Mouse (Mus musculus) liver, embryonic 13.5 days (tissue): ENCODE measurements at regions not wholly inside any gene's neighbourhood (a gene's known extent, or its start where the extent isn't known, plus 50 kb on each side); places are given as distances from the start of the nearest gene placed in this dataset.

ENCODE experiments used
- ATAC-seq: fragments of 200-750 bp; cut with Nextera tagmentation; 2 replicates; pipeline ENCODE4 v1.8.0; 2017; ENCODE audit warnings: low read depth, mild to moderate bottlenecking, moderate number of reproducible peaks, moderate library complexity
- DNase-seq: peaks from one replicate; pipeline ENCODE4 v3.0.0; 2022
- H3K27ac ChIP-seq: fragments of 300-500 bp; sonication (generic); 2 replicates; pipeline ENCODE4 v1.5.1; 2015; ENCODE audit warnings: moderate library complexity, mild to moderate bottlenecking, inconsistent platforms
- H3K27me3 ChIP-seq: fragments of 300-500 bp; sonication (generic); 2 replicates; pipeline ENCODE4 v1.6.1; 2015; ENCODE audit warnings: mild to moderate bottlenecking, inconsistent platforms
- H3K36me3 ChIP-seq: fragments of 300-500 bp; sonication (generic); 2 replicates; pipeline ENCODE4 v1.6.1; 2015; ENCODE audit warnings: mild to moderate bottlenecking, inconsistent platforms
- H3K4me1 ChIP-seq: fragments of 300-500 bp; sonication (generic); replicated peaks from 2 replicates; pipeline ENCODE4 v1.6.1; 2015; ENCODE audit warnings: inconsistent platforms
- H3K4me2 ChIP-seq: fragments of 300-500 bp; sonication (generic); 2 replicates; pipeline ENCODE4 v1.6.1; 2015; ENCODE audit warnings: inconsistent platforms, mild to moderate bottlenecking, moderate library complexity
- H3K4me3 ChIP-seq: fragments of 300-500 bp; sonication (generic); replicated peaks from 2 replicates; pipeline ENCODE4 v1.5.1; 2015; ENCODE audit warnings: mild to moderate bottlenecking, inconsistent platforms
- H3K9ac ChIP-seq: fragments of 300-500 bp; sonication (generic); 2 replicates; pipeline ENCODE4 v1.6.1; 2015; ENCODE audit warnings: mild to moderate bottlenecking, inconsistent platforms
- H3K9me3 ChIP-seq: fragments of 300-500 bp; sonication (generic); replicated peaks from 2 replicates; pipeline ENCODE4 v1.6.1; 2016; ENCODE audit warnings: inconsistent platforms
- WGBS: fragments of 180-500 bp; shearing (Covaris S2); methylation state at CpG from one replicate; pipeline ENCODE4 v1.1.7; 2015; ENCODE audit not compliant: insufficient replicate concordance; 5-methylcytosine and 5-hydroxymethylcytosine counted together

DNA sequence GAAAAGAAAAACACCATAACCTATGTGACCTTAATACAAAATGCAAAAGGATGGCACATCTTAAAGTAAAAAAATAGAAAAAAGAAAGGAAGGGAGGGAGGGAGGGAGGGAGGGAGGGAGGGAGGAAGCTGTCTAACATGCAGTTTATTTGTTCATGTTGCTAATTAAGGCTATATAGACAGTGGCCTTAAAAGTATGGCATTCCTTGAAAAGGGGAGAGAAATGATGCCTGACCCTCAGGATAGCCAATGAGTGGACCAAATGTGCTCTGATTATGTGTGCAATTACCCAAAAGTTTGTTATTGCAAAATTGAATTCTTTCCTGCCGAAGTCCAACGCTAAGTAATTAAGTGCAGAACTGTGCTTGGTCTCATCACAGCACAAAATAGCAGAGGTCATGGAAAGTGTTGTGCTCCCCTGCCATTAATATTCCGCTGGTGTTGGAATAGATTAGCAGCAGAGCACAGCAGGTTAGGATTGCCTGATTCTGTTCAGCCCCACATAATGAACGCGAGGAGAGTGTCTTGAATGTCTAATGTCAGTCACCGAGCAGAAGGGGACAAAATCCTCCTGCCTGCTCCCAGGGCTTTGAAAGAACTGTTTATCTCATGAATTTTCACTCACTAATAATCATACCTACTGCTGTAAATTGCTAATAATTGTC, 531.7 kb upstream of the Mctp2 start:
- Histone ChIP-seq H3K4me1 (no peaks in the 10 kb centered on the region), H3K4me3 (no peak overlapping the region), H3K9ac (no peak overlapping the region), H3K27me3 (no peaks in the 10 kb centered on the region), H3K27ac (no peak overlapping the region), H3K9me3 (no peaks in the 10 kb centered on the region), H3K36me3 (no peaks in the 10 kb centered on the region), H3K4me2 (no peak overlapping the region)
- no peak for DNase-seq
- 66% methylated on average over 6 of the region's 6 CpGs for WGBS
- ATAC-seq = no peak

DNA sequence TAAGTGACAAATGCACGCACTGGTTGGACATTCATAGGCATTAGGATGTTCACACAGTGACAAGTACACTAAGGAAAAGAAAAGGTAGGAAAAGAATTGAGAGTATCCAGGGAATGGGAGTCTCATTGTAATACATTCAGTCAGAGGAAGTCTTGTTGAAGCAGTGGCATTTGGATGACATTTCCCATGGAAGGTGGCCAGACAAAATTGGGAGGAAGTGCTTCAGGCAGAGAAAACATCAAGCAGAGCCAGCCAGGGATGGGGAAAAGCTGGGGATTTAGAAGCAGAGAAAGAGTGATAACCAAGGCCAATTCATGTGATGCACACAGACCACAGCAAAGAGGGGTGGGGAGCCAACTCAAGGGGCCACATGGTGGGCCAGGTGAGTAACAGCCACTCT, 524.0 kb upstream of the Rgma start:
- Histone ChIP-seq H3K36me3 (no peaks in the 10 kb centered on the region), H3K9me3 (no peaks in the 10 kb centered on the region), H3K4me1 (no peaks in the 10 kb centered on the region), H3K4me3 (no peak overlapping the region), H3K4me2 (no peak overlapping the region), H3K27me3 (no peaks in the 10 kb centered on the region), H3K27ac (no peak overlapping the region), H3K9ac (no peak overlapping the region)
- ATAC-seq (no peak), DNase-seq (no peak)
- 57% methylated on average over 1 of the region's 1 CpGs for WGBS

DNA sequence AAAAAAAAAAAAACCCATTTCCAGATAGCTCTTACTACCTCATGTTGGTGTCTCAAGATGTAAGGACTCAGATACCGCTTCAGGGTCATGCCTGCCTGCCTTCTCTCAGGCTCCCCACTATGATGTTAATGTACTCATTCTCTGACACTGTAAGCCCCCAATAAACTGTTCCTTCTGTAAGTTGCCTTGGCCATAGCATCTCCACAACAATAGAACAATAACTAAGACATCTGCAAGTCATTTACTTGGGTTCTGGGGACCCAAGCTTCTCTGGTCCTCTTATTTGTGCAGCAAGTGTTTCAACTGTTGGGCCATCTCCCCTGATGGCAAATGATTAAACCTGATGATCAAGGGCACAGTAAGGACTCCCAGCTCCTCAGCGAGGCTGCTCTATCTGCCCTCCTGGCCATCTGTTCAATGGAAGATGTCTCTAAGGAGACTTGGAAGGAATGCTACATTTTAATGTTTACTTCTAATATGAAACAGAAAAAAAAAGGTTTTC, 520.8 kb upstream of the Rgma start:
- no peak overlapping the region for H3K4me2 ChIP-seq
- no peak overlapping the region for H3K27ac ChIP-seq
- ATAC-seq (no peak), DNase-seq (no peak)
- H3K4me3 ChIP-seq = no peak overlapping the region
- no peaks in the 10 kb centered on the region for H3K4me1 ChIP-seq
- H3K9ac ChIP-seq = no peak overlapping the region
- 60% methylated on average over 2 of the region's 2 CpGs for WGBS
- H3K36me3 ChIP-seq = no peaks in the 10 kb centered on the region
- no peaks in the 10 kb centered on the region for H3K27me3 ChIP-seq
- H3K9me3 ChIP-seq = no peaks in the 10 kb centered on the region

DNA sequence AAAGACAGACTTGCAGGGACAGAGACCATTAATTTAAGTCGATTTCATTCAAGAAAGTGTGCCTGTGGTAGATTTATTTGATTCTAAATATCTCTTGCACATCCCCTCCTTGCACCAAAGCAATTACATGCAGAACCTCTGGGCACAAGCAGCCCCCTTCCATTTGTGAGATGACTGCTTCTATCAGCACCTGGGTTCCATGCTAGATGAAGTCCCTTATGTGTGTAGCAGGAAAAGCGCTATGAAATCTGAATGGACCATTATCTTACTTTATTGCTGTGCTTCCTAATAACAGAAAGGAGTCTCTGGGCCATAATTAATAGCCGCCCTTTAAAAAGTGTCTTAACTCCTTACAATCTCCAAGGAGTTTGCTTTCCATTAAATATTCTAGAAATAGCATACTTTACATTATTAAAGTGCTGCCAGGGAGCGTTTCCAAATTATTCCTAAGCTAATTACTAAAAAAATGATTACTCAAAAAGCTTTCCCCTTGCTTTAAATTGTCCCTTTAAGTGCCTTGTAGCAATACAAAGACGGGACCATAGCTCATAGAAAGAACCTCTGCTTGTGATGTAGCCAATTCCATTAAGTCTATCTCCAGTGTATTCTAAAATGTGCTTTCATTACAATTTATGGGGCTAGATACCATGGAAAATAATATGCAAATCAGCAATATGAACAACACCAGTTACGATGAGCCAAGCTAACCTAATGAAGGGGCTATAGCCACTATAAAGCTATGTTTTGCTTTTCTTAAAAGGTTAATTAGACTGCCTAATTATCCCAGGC, 508.1 kb upstream of the Rgma start:
- Histone ChIP-seq H3K27ac (no peak overlapping the region), H3K27me3 (no peaks in the 10 kb centered on the region), H3K4me1 (no peaks in the 10 kb centered on the region), H3K4me3 (no peak overlapping the region), H3K36me3 (no peaks in the 10 kb centered on the region), H3K4me2 (no peak overlapping the region), H3K9me3 (0 out of 2 replicates have a peak, but pooled peaks cover 3% of the 10 kb centered on the region), H3K9ac (no peak overlapping the region)
- 51% methylated on average over 6 of the region's 6 CpGs for whole genome bisulfite sequencing
- ATAC-seq = no peak
- no peak for DNase-seq

DNA sequence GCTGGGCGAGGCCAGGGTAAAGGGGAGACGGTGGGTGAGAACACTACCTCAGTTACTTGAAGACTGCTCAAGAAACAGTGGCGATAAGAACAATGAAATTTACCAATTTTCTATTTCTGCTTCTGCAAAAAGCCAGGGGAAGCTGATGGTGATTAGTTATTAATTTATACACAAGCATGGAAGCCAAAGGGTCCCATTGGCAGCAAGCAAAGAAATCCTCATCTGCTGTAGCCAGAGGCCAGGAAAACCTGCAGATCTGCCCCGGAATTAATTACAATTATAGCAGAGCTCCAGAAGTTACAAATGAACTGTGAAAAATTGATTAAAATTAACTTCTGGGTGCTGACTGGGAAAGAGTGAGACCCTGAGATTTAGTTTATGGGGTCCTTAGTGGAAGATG, 506.2 kb upstream of the Rgma start:
- H3K4me1 ChIP-seq = no peaks in the 10 kb centered on the region
- no peak overlapping the region for H3K4me3 ChIP-seq
- H3K27ac ChIP-seq = no peak overlapping the region
- H3K4me2 ChIP-seq = no peak overlapping the region
- ATAC-seq (no peak), DNase-seq (no peak)
- H3K27me3 ChIP-seq = no peaks in the 10 kb centered on the region
- no peak overlapping the region for H3K9ac ChIP-seq
- H3K36me3 ChIP-seq = no peaks in the 10 kb centered on the region
- 66% methylated on average over 4 of the region's 4 CpGs for WGBS
- 0 out of 2 replicates have a peak, but pooled peaks cover 3% of the 10 kb centered on the region for H3K9me3 ChIP-seq

DNA sequence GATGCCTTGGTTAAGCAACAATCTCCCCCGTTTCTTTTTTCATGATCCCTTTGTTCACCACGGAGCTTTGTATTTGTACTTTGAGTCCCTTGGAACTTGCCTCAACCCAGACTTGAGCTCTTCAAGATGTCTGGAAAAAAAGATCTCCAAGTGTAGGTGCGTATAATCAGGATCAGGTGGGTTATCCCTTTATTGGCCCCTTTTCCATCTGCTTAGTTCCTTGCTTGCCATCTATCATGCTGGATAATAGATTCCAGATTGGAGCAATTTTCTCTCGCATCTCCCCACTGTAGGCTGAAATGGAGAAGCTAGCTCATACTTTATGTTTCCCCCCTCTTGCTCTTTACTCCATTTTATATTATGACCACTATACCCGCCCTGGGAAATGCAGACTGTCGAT, 474.5 kb upstream of the Rgma start:
- H3K36me3 ChIP-seq = no peaks in the 10 kb centered on the region
- ATAC-seq (no peak), DNase-seq (no peak)
- H3K9me3 ChIP-seq = no peaks in the 10 kb centered on the region
- H3K4me3 ChIP-seq = no peak overlapping the region
- H3K4me2 ChIP-seq = no peak overlapping the region
- 55% methylated on average over 6 of the region's 6 CpGs for WGBS
- H3K4me1 ChIP-seq = no peaks in the 10 kb centered on the region
- H3K27me3 ChIP-seq = no peaks in the 10 kb centered on the region
- no peak overlapping the region for H3K27ac ChIP-seq
- H3K9ac ChIP-seq = no peak overlapping the region

DNA sequence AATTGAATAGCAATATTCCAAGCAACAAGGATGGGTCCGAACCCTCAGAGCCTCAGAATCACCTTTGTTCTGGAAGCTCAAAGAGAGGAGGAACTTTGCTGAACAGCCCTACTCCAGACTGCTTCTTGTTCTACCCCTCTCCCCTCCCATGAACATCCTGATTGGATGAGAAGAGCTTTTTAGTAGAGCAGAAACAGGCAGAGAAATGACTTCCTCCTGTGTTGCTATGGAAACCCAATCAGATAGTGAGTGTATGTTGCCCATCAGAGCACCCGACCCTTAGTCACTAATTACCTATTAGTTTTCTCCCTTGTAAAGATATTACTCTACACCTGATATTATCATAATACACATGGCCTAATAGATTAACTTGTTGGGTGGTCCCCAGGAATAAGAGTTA, 469.4 kb upstream of the Rgma start:
- Histone ChIP-seq H3K4me3 (no peak overlapping the region), H3K9ac (no peak overlapping the region), H3K27ac (no peak overlapping the region), H3K36me3 (no peaks in the 10 kb centered on the region), H3K4me1 (no peaks in the 10 kb centered on the region), H3K4me2 (no peak overlapping the region), H3K9me3 (no peaks in the 10 kb centered on the region), H3K27me3 (no peaks in the 10 kb centered on the region)
- WGBS = 36% methylated on average over 2 of the region's 2 CpGs
- DNase-seq (no peak), ATAC-seq (no peak)

DNA sequence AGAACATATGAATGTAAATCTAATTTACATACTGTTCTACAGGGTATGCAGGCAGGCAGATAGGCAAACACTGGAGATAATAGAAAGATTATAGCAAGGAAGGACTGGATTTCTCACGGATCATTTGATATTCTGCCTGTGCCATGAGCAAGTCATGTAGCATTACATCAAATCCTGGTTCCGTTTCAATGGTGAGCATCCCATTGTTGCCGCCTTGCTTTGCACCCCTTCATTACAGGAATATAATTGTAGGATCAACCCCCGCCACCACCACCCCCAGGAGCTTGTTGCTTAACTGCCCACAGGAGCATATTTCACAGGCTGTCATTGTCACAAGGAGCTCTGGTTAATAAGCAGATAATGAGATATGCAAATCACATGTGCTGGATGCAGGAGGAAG, 468.8 kb upstream of the Rgma start:
- H3K4me2 ChIP-seq = no peak overlapping the region
- 62% methylated on average over 4 of the region's 4 CpGs for WGBS
- no peaks in the 10 kb centered on the region for H3K4me1 ChIP-seq
- no peaks in the 10 kb centered on the region for H3K27me3 ChIP-seq
- H3K9me3 ChIP-seq = no peaks in the 10 kb centered on the region
- no peak for ATAC-seq
- DNase-seq = no peak
- H3K36me3 ChIP-seq = no peaks in the 10 kb centered on the region
- no peak overlapping the region for H3K27ac ChIP-seq
- H3K9ac ChIP-seq = no peak overlapping the region
- H3K4me3 ChIP-seq = no peak overlapping the region

DNA sequence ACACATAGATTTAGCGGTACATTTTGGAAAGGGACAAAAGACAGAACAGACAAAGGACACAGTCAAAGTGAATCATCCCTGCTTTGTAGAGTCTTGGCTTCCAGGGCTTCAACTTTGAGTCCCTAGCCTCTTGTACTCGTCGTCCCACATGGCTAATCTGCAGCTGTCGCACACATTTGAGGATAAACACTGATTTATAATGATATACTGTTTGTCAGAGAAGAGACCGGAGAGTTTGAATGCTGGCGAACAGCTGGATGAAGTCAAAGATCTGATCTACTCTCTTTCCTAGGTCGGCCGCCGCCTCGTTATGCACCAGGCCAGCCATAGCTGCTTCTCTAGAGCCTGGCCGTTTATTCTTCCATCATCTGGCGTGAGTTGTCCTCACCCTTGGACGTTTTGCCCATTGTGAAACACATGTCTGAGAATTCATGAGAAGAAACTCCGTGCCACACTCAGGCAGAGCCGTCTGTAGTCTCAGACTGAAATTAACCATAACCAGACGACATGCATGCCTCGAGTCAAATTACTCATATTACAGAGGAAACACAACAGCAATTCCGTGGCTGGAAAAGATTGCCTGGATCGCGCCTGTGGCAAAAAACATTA, 448.4 kb upstream of the Rgma start:
- H3K9ac ChIP-seq = no peak overlapping the region
- DNase-seq (no peak), ATAC-seq (no peak)
- no peak overlapping the region for H3K4me2 ChIP-seq
- H3K27ac ChIP-seq = no peak overlapping the region
- no peak overlapping the region for H3K4me3 ChIP-seq
- no peaks in the 10 kb centered on the region for H3K36me3 ChIP-seq
- no peaks in the 10 kb centered on the region for H3K4me1 ChIP-seq
- no peaks in the 10 kb centered on the region for H3K27me3 ChIP-seq
- H3K9me3 ChIP-seq = no peaks in the 10 kb centered on the region; the same call in 1 of the 2 replicates
- 75% methylated on average over 20 of the region's 20 CpGs for WGBS

DNA sequence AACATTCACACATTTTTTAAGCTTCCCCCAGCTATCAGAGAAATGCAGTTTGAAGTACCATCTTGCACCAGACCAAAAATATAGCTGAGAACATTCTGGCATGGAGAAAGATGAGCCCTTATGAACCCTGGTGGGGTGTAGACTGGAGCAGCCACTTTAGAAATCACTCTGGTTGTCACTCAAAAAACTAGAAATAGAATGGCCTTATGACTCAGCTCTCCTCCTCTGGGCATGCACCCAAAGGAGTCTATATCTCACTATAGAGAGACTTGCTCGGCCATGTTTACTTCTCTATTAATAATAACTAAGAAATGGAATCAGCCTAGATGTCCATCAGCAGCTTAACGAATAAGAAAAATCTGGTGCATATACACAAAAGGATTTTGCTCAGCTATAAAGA, 436.5 kb upstream of the Rgma start:
- no peaks in the 10 kb centered on the region for H3K27me3 ChIP-seq
- no peaks in the 10 kb centered on the region for H3K9me3 ChIP-seq
- H3K36me3 ChIP-seq = no peaks in the 10 kb centered on the region
- no peaks in the 10 kb centered on the region for H3K4me1 ChIP-seq
- WGBS = 57% methylated on average over 2 of the region's 2 CpGs
- H3K4me3 ChIP-seq = no peak overlapping the region
- H3K27ac ChIP-seq = no peak overlapping the region
- no peak for ATAC-seq
- no peak overlapping the region for H3K9ac ChIP-seq
- no peak overlapping the region for H3K4me2 ChIP-seq
- DNase-seq = no peak

DNA sequence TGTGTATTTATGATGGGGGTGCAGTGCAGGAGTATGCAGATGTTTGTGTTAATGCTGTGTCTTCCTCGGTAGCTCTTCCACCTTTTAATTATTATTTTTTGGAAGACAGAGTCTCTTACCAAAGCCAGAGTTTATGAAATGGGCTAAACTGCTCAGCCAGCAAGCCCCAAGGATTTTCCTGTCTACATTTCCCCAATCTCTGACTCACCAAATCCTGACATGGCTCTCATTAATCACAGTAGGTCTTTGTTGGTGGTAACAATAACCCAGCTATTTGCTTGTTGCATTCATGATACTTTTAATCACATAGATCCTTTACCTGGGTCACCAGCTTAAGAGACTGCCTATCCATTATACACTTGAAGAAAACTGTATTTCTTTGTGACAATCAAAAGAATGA, 427.8 kb upstream of the Rgma start:
- Histone ChIP-seq H3K9me3 (no peaks in the 10 kb centered on the region), H3K4me3 (no peak overlapping the region), H3K27me3 (no peaks in the 10 kb centered on the region), H3K9ac (no peak overlapping the region), H3K27ac (no peak overlapping the region), H3K4me2 (no peak overlapping the region), H3K36me3 (no peaks in the 10 kb centered on the region), H3K4me1 (no peaks in the 10 kb centered on the region)
- DNase-seq (no peak), ATAC-seq (no peak)
- WGBS = 54% methylated on average over 1 of the region's 1 CpGs
